Mouse (Mus musculus): Measurements from ENCODE around the gene Sh3d19.

DNA sequence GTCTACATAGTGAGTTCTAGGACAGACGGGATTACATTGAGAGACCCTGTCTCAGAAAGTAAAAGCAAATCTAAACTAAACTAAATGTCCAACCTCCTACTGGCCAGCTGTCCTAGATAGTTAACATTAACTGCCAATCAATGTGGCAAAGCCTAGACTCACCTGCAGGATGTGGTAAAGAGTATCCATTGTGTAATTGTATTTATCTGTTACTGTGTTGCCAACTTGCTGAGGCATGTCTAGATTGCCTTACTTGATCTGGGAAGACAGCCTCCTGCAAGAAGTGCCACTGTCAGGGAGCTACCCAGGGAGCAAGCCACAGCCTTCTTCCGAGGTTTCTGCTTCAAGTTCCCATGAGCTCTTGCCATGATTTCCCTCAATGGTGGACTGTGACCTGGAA, 16.3 kb downstream of the Sh3d19 start:
- TF ChIP-seq CTCF (IDR thresholded peaks at IDR 0.05; ENCODE audit: low read depth, low read length) (no peak), TAL1 (conservative IDR thresholded peaks at IDR 0.05; ENCODE audit: low read depth, low read length) (no peak)

All from G1E (cell line).